Mouse (Mus musculus): ENCODE results near the gene Idh1. TPM values are rescaled to one million over a fixed set of nuclear protein-coding genes. Genes with fewer than 3 reads are reported as not detected.

Gene Idh1
- polyA plus RNA-seq, 1 experiment from 2014 or later = 539 TPM

DNA sequence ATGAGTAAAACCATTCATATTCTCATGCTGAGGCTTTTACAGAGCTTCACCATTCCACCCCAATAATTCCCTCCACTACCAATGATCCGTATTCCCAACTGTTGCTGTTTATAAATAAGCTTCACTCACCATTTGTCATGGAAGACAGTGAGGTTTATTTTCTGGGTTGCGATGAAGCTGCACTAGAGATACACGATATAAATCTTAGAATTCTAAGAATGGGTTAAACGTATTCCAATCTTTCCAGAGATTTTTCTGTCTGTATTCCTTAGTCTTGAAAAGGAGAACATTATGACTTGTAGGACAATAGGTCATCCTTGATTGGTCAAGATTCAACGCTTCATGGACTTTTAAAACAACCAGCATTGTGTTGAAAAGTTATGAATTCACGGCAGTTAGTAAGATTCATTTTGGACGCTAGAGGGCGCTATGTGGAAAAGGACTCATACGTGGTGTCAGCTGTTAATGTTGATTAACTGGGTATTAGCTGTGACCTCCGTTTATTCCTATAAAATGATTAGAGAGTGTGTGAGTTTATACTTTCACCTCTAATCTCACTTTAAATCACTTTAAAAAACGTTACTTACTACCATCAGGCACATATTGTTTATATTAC is 6.6 kb downstream of the Idh1 start:
- 4% methylated on average over 11 of the region's 11 CpGs for WGBS
- Histone ChIP-seq H3K27ac (ENCODE audit: low read depth, low read length) (peak overlapping the region; percentile 98), H3K4me3 (ENCODE audit: low read depth, low read length) (peak overlapping the region; percentile 75), H3K4me1 (ENCODE audit: control insufficient read depth, insufficient read depth, low read length) (peaks cover 19% of the 10 kb centered on the region), H3K9ac (ENCODE audit: low read length) (peak overlapping the region; percentile 88), H3K36me3 (ENCODE audit: control insufficient read depth, insufficient read depth, low read length) (peaks cover 2% of the 10 kb centered on the region; the same call in 1 of the 2 replicates), H3K9me3 (replicated peaks; ENCODE audit: control insufficient read depth, low read length) (no peaks in the 10 kb centered on the region), H3K27me3 (replicated peaks; ENCODE audit: control insufficient read depth, insufficient read depth, low read length) (no peaks in the 10 kb centered on the region), H3K4me2 (ENCODE audit: low read length) (peak overlapping the region; percentile 55)
- ATAC-seq = no peak
- peak; percentile 90 for DNase-seq (ENCODE audit: low spot score)

DNA sequence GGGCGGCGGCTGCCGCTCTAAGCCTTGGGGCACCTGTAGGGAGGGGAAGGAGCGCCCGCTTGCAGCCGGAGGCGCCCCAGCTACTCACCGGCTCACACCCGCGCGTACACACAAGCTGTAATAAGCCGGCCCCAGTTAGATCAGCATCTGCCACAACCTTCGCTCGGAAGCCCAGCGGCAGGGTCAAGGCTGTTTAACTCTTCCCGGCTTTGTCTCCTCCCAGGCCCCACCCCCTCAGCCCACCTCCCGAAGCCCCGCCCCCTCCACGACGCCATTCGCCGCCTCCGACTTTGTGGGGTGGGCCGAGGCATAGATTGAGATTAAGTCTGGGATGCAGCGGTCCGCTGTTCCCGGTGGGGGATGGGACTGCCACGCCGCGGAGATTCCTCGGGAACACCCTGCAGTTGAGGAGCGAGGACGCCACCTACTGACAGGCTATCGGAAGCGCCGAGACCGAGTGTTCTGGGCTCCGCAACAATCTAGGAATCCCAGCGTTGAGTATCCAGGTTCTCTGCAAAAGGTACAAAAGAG is 7.3 kb downstream of the Idh1 start:
- Histone ChIP-seq H3K9ac (ENCODE audit: low read length) (peak overlapping the region; percentile 88), H3K9me3 (replicated peaks; ENCODE audit: control insufficient read depth, low read length) (no peaks in the 10 kb centered on the region), H3K36me3 (ENCODE audit: control insufficient read depth, insufficient read depth, low read length) (peaks cover 9% of the 10 kb centered on the region), H3K27me3 (replicated peaks; ENCODE audit: control insufficient read depth, insufficient read depth, low read length) (no peaks in the 10 kb centered on the region), H3K4me3 (ENCODE audit: low read depth, low read length) (peak overlapping the region; percentile 75), H3K27ac (ENCODE audit: low read depth, low read length) (peak overlapping the region; percentile 98), H3K4me1 (ENCODE audit: control insufficient read depth, insufficient read depth, low read length) (peaks cover 19% of the 10 kb centered on the region), H3K4me2 (ENCODE audit: low read length) (peak overlapping the region; percentile 55)
- peak; percentile 94 for ATAC-seq
- DNase-seq (ENCODE audit: low spot score) = peak; percentile 98
- WGBS = under 1% methylated on average over 38 of the region's 39 CpGs

- 7% methylated on average over 27 of the region's 27 CpGs for WGBS
- Histone ChIP-seq H3K9ac (ENCODE audit: low read length) (peak overlapping the region; percentile 88), H3K9me3 (replicated peaks; ENCODE audit: control insufficient read depth, low read length) (no peaks in the 10 kb centered on the region), H3K27ac (ENCODE audit: low read depth, low read length) (peak overlapping the region; percentile 98), H3K27me3 (replicated peaks; ENCODE audit: control insufficient read depth, insufficient read depth, low read length) (no peaks in the 10 kb centered on the region), H3K4me2 (ENCODE audit: low read length) (peak overlapping the region; percentile 55), H3K4me3 (ENCODE audit: low read depth, low read length) (peak overlapping the region; percentile 75), H3K4me1 (ENCODE audit: control insufficient read depth, insufficient read depth, low read length) (peaks cover 19% of the 10 kb centered on the region), H3K36me3 (ENCODE audit: control insufficient read depth, insufficient read depth, low read length) (peaks cover 14% of the 10 kb centered on the region)
- DNase-seq (ENCODE audit: low spot score) (peak; percentile 93), ATAC-seq (peak; percentile 82)
These were observed 8.0 kb downstream of the Idh1 start for GRCm38 (mm10) chr1:65178126-65178901.

- Histone ChIP-seq H3K9me3 (replicated peaks; ENCODE audit: control insufficient read depth, low read length) (no peaks in the 10 kb centered on the region), H3K4me2 (ENCODE audit: low read length) (peak overlapping the region; percentile 55), H3K4me1 (ENCODE audit: control insufficient read depth, insufficient read depth, low read length) (peaks cover 21% of the 10 kb centered on the region), H3K27ac (ENCODE audit: low read depth, low read length) (no peak overlapping the region), H3K36me3 (ENCODE audit: control insufficient read depth, insufficient read depth, low read length) (peaks cover 21% of the 10 kb centered on the region), H3K4me3 (ENCODE audit: low read depth, low read length) (peak overlapping the region; percentile 75), H3K9ac (ENCODE audit: low read length) (0 out of 2 replicates have a peak overlapping the region, but pooled peaks have one; percentile 88), H3K27me3 (replicated peaks; ENCODE audit: control insufficient read depth, insufficient read depth, low read length) (no peaks in the 10 kb centered on the region)
- ATAC-seq = no peak
- WGBS = 62% methylated on average over 3 of the region's 3 CpGs
- DNase-seq (ENCODE audit: low spot score) = no peak
These were observed 8.8 kb downstream of the Idh1 start for GRCm38 (mm10) chr1:65177452-65177851.

- WGBS = 86% methylated on average over 5 of the region's 5 CpGs
- H3K4me2 ChIP-seq (ENCODE audit: low read length) = peak overlapping the region; percentile 55
- H3K9me3 ChIP-seq (replicated peaks; ENCODE audit: control insufficient read depth, low read length) = no peaks in the 10 kb centered on the region
- H3K36me3 ChIP-seq (ENCODE audit: control insufficient read depth, insufficient read depth, low read length) = peaks cover 25% of the 10 kb centered on the region
- no peak overlapping the region for H3K9ac ChIP-seq (ENCODE audit: low read length)
- DNase-seq (ENCODE audit: low spot score) = no peak
- no peak overlapping the region; the same call in 1 of the 2 replicates for H3K4me3 ChIP-seq (ENCODE audit: low read depth, low read length)
- H3K27me3 ChIP-seq (replicated peaks; ENCODE audit: control insufficient read depth, insufficient read depth, low read length) = no peaks in the 10 kb centered on the region
- peaks cover 25% of the 10 kb centered on the region for H3K4me1 ChIP-seq (ENCODE audit: control insufficient read depth, insufficient read depth, low read length)
- no peak for ATAC-seq
- no peak overlapping the region for H3K27ac ChIP-seq (ENCODE audit: low read depth, low read length)
These were observed 9.4 kb downstream of the Idh1 start for GRCm38 (mm10) chr1:65176912-65177311.

DNA sequence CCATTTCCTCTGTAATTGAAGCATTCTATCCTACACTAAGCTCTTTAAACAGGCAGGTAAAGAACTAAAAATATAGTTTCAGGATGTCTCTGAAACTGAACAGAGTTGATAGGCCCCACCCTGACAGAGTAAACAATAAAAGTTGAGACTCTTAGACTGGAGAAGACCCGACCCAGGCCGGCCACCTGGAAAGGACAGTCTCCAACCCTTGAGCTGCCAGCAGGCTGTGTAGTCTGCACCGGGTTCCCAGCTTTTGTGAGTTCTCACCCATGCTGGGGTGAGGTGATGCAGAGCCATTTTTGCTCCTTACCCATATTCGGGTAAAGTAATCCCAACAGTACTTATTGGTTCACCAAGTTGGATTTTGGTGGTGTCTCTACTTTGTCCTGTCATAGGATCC is 10.1 kb downstream of the Idh1 start:
- 78% methylated on average over 4 of the region's 4 CpGs for WGBS
- H3K4me1 ChIP-seq (ENCODE audit: control insufficient read depth, insufficient read depth, low read length) = peaks cover 25% of the 10 kb centered on the region
- H3K36me3 ChIP-seq (ENCODE audit: control insufficient read depth, insufficient read depth, low read length) = peaks cover 32% of the 10 kb centered on the region
- no peak overlapping the region for H3K9ac ChIP-seq (ENCODE audit: low read length)
- DNase-seq (ENCODE audit: low spot score) (no peak), ATAC-seq (no peak)
- H3K4me2 ChIP-seq (ENCODE audit: low read length) = no peak overlapping the region
- no peaks in the 10 kb centered on the region for H3K27me3 ChIP-seq (replicated peaks; ENCODE audit: control insufficient read depth, insufficient read depth, low read length)
- no peak overlapping the region for H3K27ac ChIP-seq (ENCODE audit: low read depth, low read length)
- H3K4me3 ChIP-seq (ENCODE audit: low read depth, low read length) = no peak overlapping the region
- H3K9me3 ChIP-seq (replicated peaks; ENCODE audit: control insufficient read depth, low read length) = no peaks in the 10 kb centered on the region

DNA sequence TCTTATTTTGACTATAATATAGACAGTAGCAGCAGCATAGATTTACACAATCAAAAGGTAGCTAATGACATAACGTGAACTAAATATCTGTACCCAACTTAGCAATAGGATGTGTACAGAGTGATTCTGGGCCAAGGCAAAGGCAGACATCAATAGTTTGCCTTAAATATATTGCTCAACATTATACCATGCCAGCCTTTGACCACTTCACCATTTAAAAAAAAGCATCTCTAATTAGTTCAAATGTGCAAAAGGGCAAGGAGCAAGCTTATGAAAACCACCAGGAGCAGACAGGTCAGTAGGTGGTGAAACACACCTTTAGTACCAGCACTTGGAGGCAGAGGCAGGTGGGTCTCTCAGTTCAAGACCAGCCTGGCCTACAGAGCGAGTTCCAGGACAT is 12.6 kb downstream of the Idh1 start:
- ATAC-seq (no peak), DNase-seq (ENCODE audit: low spot score) (no peak)
- no peak overlapping the region for H3K4me3 ChIP-seq (ENCODE audit: low read depth, low read length)
- H3K4me1 ChIP-seq (ENCODE audit: control insufficient read depth, insufficient read depth, low read length) = peaks cover 25% of the 10 kb centered on the region
- no peaks in the 10 kb centered on the region for H3K27me3 ChIP-seq (replicated peaks; ENCODE audit: control insufficient read depth, insufficient read depth, low read length)
- H3K36me3 ChIP-seq (ENCODE audit: control insufficient read depth, insufficient read depth, low read length) = peaks cover 56% of the 10 kb centered on the region
- H3K27ac ChIP-seq (ENCODE audit: low read depth, low read length) = no peak overlapping the region
- H3K9ac ChIP-seq (ENCODE audit: low read length) = no peak overlapping the region
- H3K4me2 ChIP-seq (ENCODE audit: low read length) = no peak overlapping the region
- H3K9me3 ChIP-seq (replicated peaks; ENCODE audit: control insufficient read depth, low read length) = no peaks in the 10 kb centered on the region
- WGBS = 94% methylated on average over 2 of the region's 2 CpGs

- Histone ChIP-seq H3K4me3 (ENCODE audit: low read depth, low read length) (no peak overlapping the region), H3K4me2 (ENCODE audit: low read length) (no peak overlapping the region), H3K36me3 (ENCODE audit: control insufficient read depth, insufficient read depth, low read length) (peaks cover 78% of the 10 kb centered on the region), H3K4me1 (ENCODE audit: control insufficient read depth, insufficient read depth, low read length) (peaks cover 13% of the 10 kb centered on the region), H3K9me3 (replicated peaks; ENCODE audit: control insufficient read depth, low read length) (no peaks in the 10 kb centered on the region), H3K9ac (ENCODE audit: low read length) (no peak overlapping the region), H3K27ac (ENCODE audit: low read depth, low read length) (no peak overlapping the region), H3K27me3 (replicated peaks; ENCODE audit: control insufficient read depth, insufficient read depth, low read length) (no peaks in the 10 kb centered on the region)
- 25% methylated on average over 4 of the region's 4 CpGs for WGBS
- DNase-seq (ENCODE audit: low spot score) (peak; percentile 20), ATAC-seq (no peak)
These were observed 14.7 kb downstream of the Idh1 start for GRCm38 (mm10) chr1:65171579-65171978.

DNA sequence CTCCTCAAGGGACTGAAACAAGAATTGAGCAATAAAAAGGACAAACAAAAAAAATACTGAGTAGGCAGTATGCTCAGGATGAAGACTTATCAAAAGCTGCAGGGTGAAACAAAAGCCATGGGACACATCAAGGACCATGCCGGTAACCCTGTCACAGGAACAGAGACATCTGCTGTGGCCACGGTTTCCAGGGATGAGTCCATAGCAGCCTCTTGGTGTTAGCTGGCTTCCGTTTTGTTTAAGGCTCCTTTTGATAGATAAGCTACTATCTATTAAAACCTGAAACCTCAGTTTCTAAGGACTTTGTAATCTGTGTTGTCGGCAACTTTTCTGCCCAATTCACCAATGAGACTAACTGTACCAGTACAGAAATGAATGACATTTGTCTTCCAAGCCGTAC is 16.4 kb downstream of the Idh1 start:
- 89% methylated on average over 5 of the region's 5 CpGs for WGBS
- Histone ChIP-seq H3K4me3 (ENCODE audit: low read depth, low read length) (no peak overlapping the region), H3K27me3 (replicated peaks; ENCODE audit: control insufficient read depth, insufficient read depth, low read length) (no peaks in the 10 kb centered on the region), H3K9me3 (replicated peaks; ENCODE audit: control insufficient read depth, low read length) (no peaks in the 10 kb centered on the region), H3K27ac (ENCODE audit: low read depth, low read length) (no peak overlapping the region), H3K36me3 (ENCODE audit: control insufficient read depth, insufficient read depth, low read length) (peaks cover 94% of the 10 kb centered on the region), H3K9ac (ENCODE audit: low read length) (no peak overlapping the region), H3K4me1 (ENCODE audit: control insufficient read depth, insufficient read depth, low read length) (peaks cover 6% of the 10 kb centered on the region), H3K4me2 (ENCODE audit: low read length) (no peak overlapping the region)
- DNase-seq (ENCODE audit: low spot score) (no peak), ATAC-seq (no peak)

Data from forebrain, embryonic 14.5 days (tissue).